Comparison of ENCODE assay signal across 11 mouse cellular contexts in genomic region chr17:50006338-50006720, GRCm38 (mm10).
A peak's percentile ranks its signal among the peaks of the same experiment; 100 is the strongest.
DNase-seq lines count a peak whose midpoint lies in the region; ATAC-seq and TF ChIP-seq lines count a peak whose summit lies in the region.
"Had no signal": no experiment of that assay in that cellular context is flagged by ENCODE, and none has a peak within 500 bp of the region (broad histone marks: within the 10 kb centered on the region; RNA-seq: fewer than 3 reads in every experiment).

No protein-coding gene starts in this region.

- H3K4me3 ChIP-seq in heart, embryonic 13.5 days: no peak overlapping the region
- no peak overlapping the region for H3K4me3 ChIP-seq in forebrain, embryonic 13.5 days
- no peak overlapping the region for H3K4me3 ChIP-seq in hindbrain, postnatal 0 days (ENCODE audit: low read length)
- H3K4me3 ChIP-seq in neural tube, embryonic 12.5 days: no peak overlapping the region
- H3K4me3 ChIP-seq: left cerebral cortex, adult 2 months had no signal

- WGBS in heart, embryonic 13.5 days: 34% methylated on average over 7 of the region's 7 CpGs
- 9% methylated on average over 7 of the region's 7 CpGs for WGBS in forebrain, embryonic 13.5 days
- WGBS in hindbrain, postnatal 0 days: 30% methylated on average over 7 of the region's 7 CpGs
- WGBS in neural tube, embryonic 12.5 days: 9% methylated on average over 7 of the region's 7 CpGs

- ATAC-seq in heart, embryonic 13.5 days (ENCODE audit: extremely low read depth, insufficient number of reproducible peaks, low FRiP score, low TSS enrichment): no peak
- peak; percentile 34; the same call in 1 of the 2 replicates for ATAC-seq in forebrain, embryonic 13.5 days
- ATAC-seq in hindbrain, postnatal 0 days: peak; percentile 36
- peak; percentile 13; the same call in 1 of the 2 replicates for ATAC-seq in neural tube, embryonic 12.5 days (ENCODE audit: low FRiP score, low read depth)
- ATAC-seq: activated CD4-positive, CD25-positive, alpha-beta regulatory T cell, adult 4 months had no signal

- peaks cover 48% of the 10 kb centered on the region for H3K4me1 ChIP-seq in heart, embryonic 13.5 days
- H3K4me1 ChIP-seq in forebrain, embryonic 13.5 days: peaks cover 37% of the 10 kb centered on the region
- peaks cover 12% of the 10 kb centered on the region for H3K4me1 ChIP-seq in hindbrain, postnatal 0 days (ENCODE audit: insufficient read depth, low read length)
- H3K4me1 ChIP-seq in neural tube, embryonic 12.5 days: peaks cover 18% of the 10 kb centered on the region

- H3K9ac ChIP-seq in heart, embryonic 13.5 days: no peak overlapping the region
- H3K9ac ChIP-seq in forebrain, embryonic 13.5 days: no peak overlapping the region
- no peak overlapping the region for H3K9ac ChIP-seq in hindbrain, postnatal 0 days (replicated peaks; ENCODE audit: low read length)
- no peak overlapping the region for H3K9ac ChIP-seq in neural tube, embryonic 12.5 days

- TF ChIP-seq CTCF in hindbrain, postnatal 0 days (IDR thresholded peaks at IDR 0.05; ENCODE audit: low read depth): no peak

- H3K4me2 ChIP-seq in heart, embryonic 13.5 days: peak overlapping the region; percentile 42; the same call in 1 of the 2 replicates
- H3K4me2 ChIP-seq in forebrain, embryonic 13.5 days: peak overlapping the region; percentile 50
- 0 out of 2 replicates have a peak overlapping the region, but pooled peaks have one; percentile 33 for H3K4me2 ChIP-seq in hindbrain, postnatal 0 days (ENCODE audit: low read depth, low read length)
- peak overlapping the region; percentile 32 for H3K4me2 ChIP-seq in neural tube, embryonic 12.5 days (replicated peaks)

- DNase-seq in heart, adult 11 months: no peak
- no peak for DNase-seq in hindbrain, postnatal 0 days (ENCODE audit: low spot score)
- no peak for DNase-seq in layer of hippocampus, postnatal 14 days (ENCODE audit: low spot score in 2 of 2)
- no peak for DNase-seq in adrenal gland, adult 8-10 months
- DNase-seq in thymus, adult 18-20 months: no peak
- DNase-seq: kidney, adult 9 months had no signal

- H3K36me3 ChIP-seq in heart, embryonic 13.5 days: 0 out of 2 replicates have a peak, but pooled peaks cover 8% of the 10 kb centered on the region
- no peaks in the 10 kb centered on the region for H3K36me3 ChIP-seq in forebrain, embryonic 13.5 days (ENCODE audit: poor library complexity, severe bottlenecking)
- no peaks in the 10 kb centered on the region for H3K36me3 ChIP-seq in hindbrain, postnatal 0 days (ENCODE audit: insufficient read depth, low read length)
- no peaks in the 10 kb centered on the region for H3K36me3 ChIP-seq in neural tube, embryonic 12.5 days

- no peaks in the 10 kb centered on the region for H3K27me3 ChIP-seq in heart, embryonic 13.5 days (replicated peaks)
- no peaks in the 10 kb centered on the region for H3K27me3 ChIP-seq in forebrain, embryonic 13.5 days
- H3K27me3 ChIP-seq in hindbrain, postnatal 0 days (ENCODE audit: insufficient read depth, low read length): no peaks in the 10 kb centered on the region
- no peaks in the 10 kb centered on the region for H3K27me3 ChIP-seq in neural tube, embryonic 12.5 days (replicated peaks)

- peak overlapping the region; percentile 61 for H3K27ac ChIP-seq in heart, embryonic 13.5 days (replicated peaks)
- H3K27ac ChIP-seq in forebrain, embryonic 13.5 days: peak overlapping the region; percentile 89
- peak overlapping the region; percentile 56 for H3K27ac ChIP-seq in hindbrain, postnatal 0 days
- peak overlapping the region; percentile 10; the same call in 1 of the 2 replicates for H3K27ac ChIP-seq in neural tube, embryonic 12.5 days

- no peaks in the 10 kb centered on the region; the same call in 1 of the 2 replicates for H3K9me3 ChIP-seq in heart, embryonic 13.5 days
- H3K9me3 ChIP-seq in forebrain, embryonic 13.5 days (replicated peaks): no peaks in the 10 kb centered on the region
- no peaks in the 10 kb centered on the region for H3K9me3 ChIP-seq in hindbrain, postnatal 0 days (ENCODE audit: low read length)
- H3K9me3 ChIP-seq in neural tube, embryonic 12.5 days: no peaks in the 10 kb centered on the region

Comparison
In these comparisons a context has a peak if more than half of its experiments do, and no peak if none do; other contexts are left out.
1. H3K27ac ChIP-seq: peak in every context shown above with its lines; median percentile 89 in forebrain, embryonic 13.5 days; 61 in heart, embryonic 13.5 days; 56 in hindbrain, postnatal 0 days; 10 in neural tube, embryonic 12.5 days.